8 mouse cellular contexts compared by ENCODE assay signal in the genomic region with DNA sequence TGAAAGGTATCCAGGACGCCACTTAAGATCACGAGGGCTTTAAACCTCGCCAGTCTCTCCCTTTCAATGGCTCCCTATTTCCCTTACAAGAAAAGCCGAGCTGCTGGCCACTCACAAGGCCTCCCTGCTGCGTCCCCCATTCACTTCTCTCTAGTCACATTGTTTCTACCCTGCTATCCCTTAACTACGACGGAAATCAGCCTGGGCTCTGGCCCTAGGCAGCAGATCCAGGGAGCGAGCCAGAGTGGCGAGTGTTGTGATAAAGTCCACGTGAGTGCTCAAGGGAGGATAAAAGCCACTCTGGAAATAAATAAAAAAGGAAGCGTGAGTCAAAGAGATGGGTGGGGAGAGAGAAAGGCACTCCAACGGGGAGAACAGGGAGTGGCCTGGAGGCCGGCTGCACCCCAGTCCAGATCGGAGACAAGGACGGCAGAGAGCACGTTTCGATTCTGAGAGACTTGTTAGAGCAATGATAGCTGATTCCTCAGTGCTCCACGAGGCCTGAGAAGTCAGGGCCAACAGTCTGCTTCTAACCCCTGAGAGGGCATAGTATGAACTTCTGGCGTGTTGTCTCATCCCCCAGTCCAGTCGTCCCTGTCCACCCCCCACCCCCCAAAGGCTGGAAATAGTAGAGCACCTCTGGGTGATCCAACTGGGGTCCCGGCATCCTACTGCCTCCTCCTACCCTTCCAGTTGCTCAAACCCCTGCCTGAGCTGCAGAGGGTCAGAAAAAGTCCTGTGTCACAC.
DNase-seq lines count a peak whose midpoint lies in the region; ATAC-seq lines count a peak whose summit lies in the region.

No protein-coding gene starts in this region.

- H3K27me3 ChIP-seq in forebrain, embryonic 10.5 days (ENCODE audit: poor library complexity, severe bottlenecking) = peaks cover 35% of the 10 kb centered on the region

- peak; percentile 62 for DNase-seq in urinary bladder, postnatal 14 days (ENCODE audit: low spot score)
- no peak for DNase-seq in urinary bladder, postnatal 10 days (ENCODE audit: low spot score)
- DNase-seq in forebrain, embryonic 10.5 days (ENCODE audit: extremely low spot score, low spot score) = peak; percentile 47
- DNase-seq in heart, postnatal 25 days (ENCODE audit: low spot score) = peak; percentile 62
- peak; percentile 38 to 40 for DNase-seq in left cerebral cortex, postnatal 36 days (ENCODE audit: low spot score in 2 of 2)
- DNase-seq in testis, postnatal 14 days (ENCODE audit: low spot score) = peak; percentile 43

- no peaks in the 10 kb centered on the region for H3K36me3 ChIP-seq in forebrain, embryonic 10.5 days (replicated peaks)

- intact Hi-C loops in heart, postnatal 25 days (cut with DNase I) = loop anchor here (2.0 kb wide), 2 partner anchors 85 to 217 kb away; a partner anchor contains a TSS
- intact Hi-C loops in left cerebral cortex, postnatal 36 days (cut with DNase I) = loop anchor here (2.0 to 5.0 kb wide), 4 partner anchors 41 to 264 kb away; a partner anchor contains a TSS

- no peaks in the 10 kb centered on the region for H3K9me3 ChIP-seq in forebrain, embryonic 10.5 days

- WGBS in forebrain, embryonic 10.5 days = 2% methylated on average over 21 of the region's 21 CpGs

- peaks cover 39% of the 10 kb centered on the region for H3K4me1 ChIP-seq in forebrain, embryonic 10.5 days

- H3K27ac ChIP-seq in forebrain, embryonic 10.5 days = peak overlapping the region; percentile 79

- peak overlapping the region; percentile 54 for H3K4me3 ChIP-seq in forebrain, embryonic 10.5 days

- ATAC-seq in megakaryocyte progenitor cell, adult 5-6 weeks (replicated peaks; ENCODE audit: poor library complexity) = peak; percentile 48
- no peak for ATAC-seq in erythroid progenitor cell, adult 5-6 weeks (replicated peaks; ENCODE audit: low FRiP score, poor library complexity, severe bottlenecking)
